21 mouse cellular contexts compared by ENCODE assay signal in the genomic region with DNA sequence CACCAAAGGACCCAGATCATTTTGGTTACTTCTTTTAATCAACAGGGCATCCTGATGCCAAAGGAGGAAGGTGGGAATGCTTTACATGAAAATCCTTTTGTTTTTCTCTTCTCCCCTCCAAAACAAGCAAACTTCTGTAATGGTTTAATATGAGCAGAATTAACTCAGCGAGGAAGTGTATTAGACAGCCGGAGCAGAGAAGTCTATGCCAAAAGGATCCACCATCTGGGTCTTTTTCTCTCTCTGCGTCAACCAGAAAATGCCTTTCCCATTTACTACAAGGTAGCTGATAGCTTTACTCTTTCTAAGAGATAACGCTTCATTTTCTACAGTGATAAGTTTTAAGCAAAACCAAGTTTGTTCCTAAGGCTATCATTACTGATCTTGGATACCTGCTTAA.
DNase-seq lines count a peak whose midpoint lies in the region; ATAC-seq and TF ChIP-seq lines count a peak whose summit lies in the region.
"Had no signal": no experiment of that assay in that cellular context is flagged by ENCODE, and none has a peak within 500 bp of the region (broad histone marks: within the 10 kb centered on the region; RNA-seq: fewer than 3 reads in every experiment).

No protein-coding gene starts in this region.

- ATAC-seq in cerebellum, adult (ENCODE audit: insufficient number of reproducible peaks, low FRiP score, low TSS enrichment), result no peak; the same call in 1 of the 2 replicates
- ATAC-seq in forebrain, embryonic 15.5 days (replicated peaks), result peak; percentile 67
- ATAC-seq in forebrain, embryonic 11.5 days (replicated peaks; ENCODE audit: low FRiP score), result no peak
- ATAC-seq: activated CD4-positive, CD25-positive, alpha-beta regulatory T cell, adult 4 months; intestine, postnatal 0 days had no signal

- no peak overlapping the region for H3K4me3 ChIP-seq in cerebellum, adult 2 months (replicated peaks; ENCODE audit: insufficient read depth, low read depth, low read length)
- H3K4me3 ChIP-seq in forebrain, embryonic 15.5 days, result no peak overlapping the region
- H3K4me3 ChIP-seq in forebrain, embryonic 11.5 days (ENCODE audit: low read depth, low read length), result no peak overlapping the region
- H3K4me3 ChIP-seq: embryonic facial prominence, embryonic 10.5 days; embryonic facial prominence, embryonic 13.5 days; erythroblast, embryonic 14.5 days; gastrocnemius, adult 2 months; hindbrain, embryonic 12.5 days; hindbrain, embryonic 15.5 days had no signal

- no peak overlapping the region for H3K9ac ChIP-seq in forebrain, embryonic 15.5 days (replicated peaks)
- H3K9ac ChIP-seq in forebrain, embryonic 11.5 days (ENCODE audit: low read length), result no peak overlapping the region
- H3K9ac ChIP-seq: embryonic facial prominence, embryonic 13.5 days; hindbrain, embryonic 12.5 days; hindbrain, embryonic 15.5 days had no signal

- TF ChIP-seq CTCF in cerebellum, adult 2 months (IDR thresholded peaks at IDR 0.05; ENCODE audit: borderline replicate concordance, insufficient read depth, low read depth, low read length), result no peak

- H3K27me3 ChIP-seq in cerebellum, adult 2 months (ENCODE audit: control insufficient read depth, insufficient read depth, low read length), result no peaks in the 10 kb centered on the region
- no peaks in the 10 kb centered on the region for H3K27me3 ChIP-seq in forebrain, embryonic 15.5 days
- H3K27me3 ChIP-seq in forebrain, embryonic 11.5 days (ENCODE audit: control insufficient read depth, insufficient read depth, low read length), result no peaks in the 10 kb centered on the region
- H3K27me3 ChIP-seq: embryonic facial prominence, embryonic 13.5 days; hindbrain, embryonic 12.5 days; hindbrain, embryonic 15.5 days had no signal

- peak in 1 of 2 experiments; percentile 69 for DNase-seq in cerebellum, adult 2 months
- DNase-seq in forebrain, embryonic 11.5 days (ENCODE audit: low spot score), result no peak
- peak; percentile 8 for DNase-seq in layer of hippocampus, adult 11-12 months (ENCODE audit: low spot score)
- DNase-seq in layer of hippocampus, postnatal 36 days, result no peak
- no peak for DNase-seq in left cerebral cortex, postnatal 4 days
- DNase-seq: adrenal gland, adult 8-10 months; adrenal gland, postnatal 25 days; embryo, embryonic 11 days; gastrocnemius, adult 2 months; gastrocnemius, postnatal 14 days; heart, adult 11 months had no signal

- no peaks in the 10 kb centered on the region for H3K36me3 ChIP-seq in forebrain, embryonic 15.5 days
- no peaks in the 10 kb centered on the region for H3K36me3 ChIP-seq in forebrain, embryonic 11.5 days (ENCODE audit: control insufficient read depth, insufficient read depth, low read length)
- H3K36me3 ChIP-seq: embryonic facial prominence, embryonic 10.5 days; embryonic facial prominence, embryonic 13.5 days; hindbrain, embryonic 12.5 days; hindbrain, embryonic 15.5 days had no signal

- intact Hi-C loops in left cerebral cortex, postnatal 4 days (cut with DNase I), result no loop called here

- no peaks in the 10 kb centered on the region for H3K9me3 ChIP-seq in forebrain, embryonic 15.5 days
- no peaks in the 10 kb centered on the region for H3K9me3 ChIP-seq in forebrain, embryonic 11.5 days (ENCODE audit: control insufficient read depth, low read length)
- H3K9me3 ChIP-seq: embryonic facial prominence, embryonic 10.5 days; embryonic facial prominence, embryonic 13.5 days; hindbrain, embryonic 12.5 days; hindbrain, embryonic 15.5 days had no signal

- TF ChIP-seq POLR2A in cerebellum, adult 2 months (IDR thresholded peaks at IDR 0.05; ENCODE audit: borderline replicate concordance, insufficient read depth, low read length), result no peak

- H3K4me1 ChIP-seq in cerebellum, adult 2 months (ENCODE audit: control insufficient read depth, insufficient read depth, low read length), result peaks cover 27% of the 10 kb centered on the region
- peaks cover 19% of the 10 kb centered on the region for H3K4me1 ChIP-seq in forebrain, embryonic 15.5 days
- peaks cover under 1% of the 10 kb centered on the region; the same call in 1 of the 2 replicates for H3K4me1 ChIP-seq in forebrain, embryonic 11.5 days (replicated peaks; ENCODE audit: control insufficient read depth, insufficient read depth, low read length)
- H3K4me1 ChIP-seq: embryonic facial prominence, embryonic 13.5 days; hindbrain, embryonic 15.5 days had no signal

- H3K4me2 ChIP-seq in forebrain, embryonic 15.5 days (replicated peaks), result no peak overlapping the region
- no peak overlapping the region for H3K4me2 ChIP-seq in forebrain, embryonic 11.5 days (ENCODE audit: low read depth, low read length, severe bottlenecking)
- H3K4me2 ChIP-seq: embryonic facial prominence, embryonic 13.5 days; heart, embryonic 11.5 days; hindbrain, embryonic 12.5 days; hindbrain, embryonic 15.5 days had no signal

- H3K27ac ChIP-seq in cerebellum, adult 2 months (ENCODE audit: insufficient read depth, low read length), result peak overlapping the region; percentile 59; the same call in 1 of the 2 replicates
- H3K27ac ChIP-seq in forebrain, embryonic 15.5 days (replicated peaks), result peak overlapping the region; percentile 54; the same call in 1 of the 2 replicates
- H3K27ac ChIP-seq in forebrain, embryonic 11.5 days (ENCODE audit: low read depth, low read length), result no peak overlapping the region
- H3K27ac ChIP-seq: embryonic facial prominence, embryonic 10.5 days; embryonic facial prominence, embryonic 13.5 days; gastrocnemius, adult 2 months; hindbrain, embryonic 12.5 days; hindbrain, embryonic 15.5 days had no signal

- WGBS in cerebellum, adult 2 months, result 13% methylated on average over 4 of the region's 4 CpGs
- WGBS in forebrain, embryonic 15.5 days, result 63% methylated on average over 4 of the region's 4 CpGs
- 96% methylated on average over 4 of the region's 4 CpGs for WGBS in forebrain, embryonic 11.5 days
